Mouse (Mus musculus): ENCODE measurements around the gene 4930402H24Rik. TPM values are rescaled to one million over a fixed set of nuclear protein-coding genes. Genes with fewer than 3 reads are reported as not detected.

4930402H24Rik gene
- polyA plus RNA-seq, 1 experiment from 2014 or later, result 47.8 TPM

GRCm38 (mm10) chr2:130848313-130848712 is 57.9 kb downstream of the 4930402H24Rik start:
- 81% methylated on average over 4 of the region's 4 CpGs for WGBS (ENCODE audit: insufficient replicate concordance)
- no peak overlapping the region for H3K27ac ChIP-seq (ENCODE audit: low read depth, low read length)
- H3K9ac ChIP-seq (ENCODE audit: low read depth, low read length), result no peak overlapping the region
- no peak overlapping the region for H3K4me2 ChIP-seq
- ATAC-seq (replicated peaks; ENCODE audit: insufficient number of reproducible peaks, low FRiP score, low TSS enrichment), result no peak
- no peak overlapping the region for H3K4me3 ChIP-seq (ENCODE audit: low read depth, low read length)
- H3K36me3 ChIP-seq (ENCODE audit: control insufficient read depth, insufficient read depth, low read length), result no peaks in the 10 kb centered on the region
- H3K4me1 ChIP-seq (ENCODE audit: control insufficient read depth, insufficient read depth, low read length), result peaks cover 14% of the 10 kb centered on the region
- no peaks in the 10 kb centered on the region for H3K27me3 ChIP-seq (ENCODE audit: control insufficient read depth, insufficient read depth, low read length)
- no peaks in the 10 kb centered on the region for H3K9me3 ChIP-seq (replicated peaks; ENCODE audit: control insufficient read depth, low read length)

GRCm38 (mm10) chr2:130843623-130844022 is 62.6 kb downstream of the 4930402H24Rik start:
- no peaks in the 10 kb centered on the region for H3K36me3 ChIP-seq (ENCODE audit: control insufficient read depth, insufficient read depth, low read length)
- H3K4me2 ChIP-seq, result peak overlapping the region; percentile 32
- H3K27ac ChIP-seq (ENCODE audit: low read depth, low read length), result peak overlapping the region; percentile 10
- H3K4me3 ChIP-seq (ENCODE audit: low read depth, low read length), result no peak overlapping the region
- H3K27me3 ChIP-seq (ENCODE audit: control insufficient read depth, insufficient read depth, low read length), result no peaks in the 10 kb centered on the region
- WGBS (ENCODE audit: insufficient replicate concordance), result 17% methylated on average over 2 of the region's 2 CpGs
- no peak overlapping the region for H3K9ac ChIP-seq (ENCODE audit: low read depth, low read length)
- ATAC-seq (replicated peaks; ENCODE audit: insufficient number of reproducible peaks, low FRiP score, low TSS enrichment), result no peak
- H3K4me1 ChIP-seq (ENCODE audit: control insufficient read depth, insufficient read depth, low read length), result peaks cover 29% of the 10 kb centered on the region
- H3K9me3 ChIP-seq (replicated peaks; ENCODE audit: control insufficient read depth, low read length), result no peaks in the 10 kb centered on the region

GRCm38 (mm10) chr2:130840846-130841245 is 65.4 kb downstream of the 4930402H24Rik start:
- Histone ChIP-seq H3K4me2 (peak overlapping the region; percentile 82), H3K27ac (ENCODE audit: low read depth, low read length) (no peak overlapping the region; the same call in 1 of the 2 replicates), H3K4me3 (ENCODE audit: low read depth, low read length) (no peak overlapping the region)

GRCm38 (mm10) chr2:130839874-130840661 is 66.1 kb downstream of the 4930402H24Rik start:
- H3K27ac ChIP-seq (ENCODE audit: low read depth, low read length), result peak overlapping the region; percentile 94
- WGBS (ENCODE audit: insufficient replicate concordance), result 1% methylated on average over 47 of the region's 77 CpGs
- no peaks in the 10 kb centered on the region for H3K27me3 ChIP-seq (ENCODE audit: control insufficient read depth, insufficient read depth, low read length)
- ATAC-seq (replicated peaks; ENCODE audit: insufficient number of reproducible peaks, low FRiP score, low TSS enrichment), result peak; percentile 83
- peak overlapping the region; percentile 97 for H3K4me3 ChIP-seq (ENCODE audit: low read depth, low read length)
- peak overlapping the region; percentile 94 for H3K9ac ChIP-seq (ENCODE audit: low read depth, low read length)
- peaks cover 35% of the 10 kb centered on the region for H3K4me1 ChIP-seq (ENCODE audit: control insufficient read depth, insufficient read depth, low read length)
- peak overlapping the region; percentile 82 for H3K4me2 ChIP-seq
- no peaks in the 10 kb centered on the region for H3K9me3 ChIP-seq (replicated peaks; ENCODE audit: control insufficient read depth, low read length)
- H3K36me3 ChIP-seq (ENCODE audit: control insufficient read depth, insufficient read depth, low read length), result peaks cover 3% of the 10 kb centered on the region; the same call in 1 of the 2 replicates

More at GRCm38 (mm10) chr2:130840846-130841245, 65.4 kb downstream of the 4930402H24Rik start:
- ATAC-seq (replicated peaks; ENCODE audit: insufficient number of reproducible peaks, low FRiP score, low TSS enrichment), result no peak
- Histone ChIP-seq H3K36me3 (ENCODE audit: control insufficient read depth, insufficient read depth, low read length) (peaks cover 3% of the 10 kb centered on the region; the same call in 1 of the 2 replicates), H3K4me1 (ENCODE audit: control insufficient read depth, insufficient read depth, low read length) (peaks cover 35% of the 10 kb centered on the region), H3K27me3 (ENCODE audit: control insufficient read depth, insufficient read depth, low read length) (no peaks in the 10 kb centered on the region), H3K9me3 (replicated peaks; ENCODE audit: control insufficient read depth, low read length) (no peaks in the 10 kb centered on the region), H3K9ac (ENCODE audit: low read depth, low read length) (no peak overlapping the region)
- WGBS (ENCODE audit: insufficient replicate concordance), result 9% methylated on average over 4 of the region's 4 CpGs

GRCm38 (mm10) chr2:130839528-130839873 is 66.7 kb downstream of the 4930402H24Rik start:
- Histone ChIP-seq H3K36me3 (ENCODE audit: control insufficient read depth, insufficient read depth, low read length) (peaks cover 3% of the 10 kb centered on the region; the same call in 1 of the 2 replicates), H3K4me2 (peak overlapping the region; percentile 82), H3K9ac (ENCODE audit: low read depth, low read length) (peak overlapping the region; percentile 94), H3K27ac (ENCODE audit: low read depth, low read length) (peak overlapping the region; percentile 94), H3K4me1 (ENCODE audit: control insufficient read depth, insufficient read depth, low read length) (peaks cover 33% of the 10 kb centered on the region), H3K27me3 (ENCODE audit: control insufficient read depth, insufficient read depth, low read length) (no peaks in the 10 kb centered on the region), H3K4me3 (ENCODE audit: low read depth, low read length) (peak overlapping the region; percentile 97), H3K9me3 (replicated peaks; ENCODE audit: control insufficient read depth, low read length) (no peaks in the 10 kb centered on the region)
- WGBS (ENCODE audit: insufficient replicate concordance), result under 1% methylated on average over 19 of the region's 19 CpGs
- ATAC-seq (replicated peaks; ENCODE audit: insufficient number of reproducible peaks, low FRiP score, low TSS enrichment), result peak; percentile 36

- H3K4me3 ChIP-seq (ENCODE audit: low read depth, low read length), result peak overlapping the region; percentile 97
- H3K27me3 ChIP-seq (ENCODE audit: control insufficient read depth, insufficient read depth, low read length), result no peaks in the 10 kb centered on the region
- 2% methylated on average over 10 of the region's 10 CpGs for WGBS (ENCODE audit: insufficient replicate concordance)
- H3K4me1 ChIP-seq (ENCODE audit: control insufficient read depth, insufficient read depth, low read length), result peaks cover 29% of the 10 kb centered on the region
- peak overlapping the region; percentile 82 for H3K4me2 ChIP-seq
- peaks cover 3% of the 10 kb centered on the region; the same call in 1 of the 2 replicates for H3K36me3 ChIP-seq (ENCODE audit: control insufficient read depth, insufficient read depth, low read length)
- no peaks in the 10 kb centered on the region for H3K9me3 ChIP-seq (replicated peaks; ENCODE audit: control insufficient read depth, low read length)
- H3K27ac ChIP-seq (ENCODE audit: low read depth, low read length), result peak overlapping the region; percentile 94
- ATAC-seq (replicated peaks; ENCODE audit: insufficient number of reproducible peaks, low FRiP score, low TSS enrichment), result no peak
- peak overlapping the region; percentile 94 for H3K9ac ChIP-seq (ENCODE audit: low read depth, low read length)
Measured at GRCm38 (mm10) chr2:130839084-130839483, 67.1 kb downstream of the 4930402H24Rik start.

GRCm38 (mm10) chr2:130838131-130838530 is 68.1 kb downstream of the 4930402H24Rik start:
- peak overlapping the region; percentile 97 for H3K4me3 ChIP-seq (ENCODE audit: low read depth, low read length)
- no peaks in the 10 kb centered on the region for H3K9me3 ChIP-seq (replicated peaks; ENCODE audit: control insufficient read depth, low read length)
- peaks cover 3% of the 10 kb centered on the region; the same call in 1 of the 2 replicates for H3K36me3 ChIP-seq (ENCODE audit: control insufficient read depth, insufficient read depth, low read length)
- no peak for ATAC-seq (replicated peaks; ENCODE audit: insufficient number of reproducible peaks, low FRiP score, low TSS enrichment)
- peaks cover 19% of the 10 kb centered on the region for H3K4me1 ChIP-seq (ENCODE audit: control insufficient read depth, insufficient read depth, low read length)
- H3K9ac ChIP-seq (ENCODE audit: low read depth, low read length), result no peak overlapping the region
- H3K27ac ChIP-seq (ENCODE audit: low read depth, low read length), result peak overlapping the region; percentile 29; the same call in 1 of the 2 replicates
- peak overlapping the region; percentile 82 for H3K4me2 ChIP-seq
- no peaks in the 10 kb centered on the region for H3K27me3 ChIP-seq (ENCODE audit: control insufficient read depth, insufficient read depth, low read length)
- 59% methylated on average over 1 of the region's 1 CpGs for WGBS (ENCODE audit: insufficient replicate concordance)

GRCm38 (mm10) chr2:130833699-130834098 is 72.5 kb downstream of the 4930402H24Rik start:
- H3K9ac ChIP-seq (ENCODE audit: low read depth, low read length), result no peak overlapping the region
- no peak overlapping the region for H3K4me2 ChIP-seq
- peaks cover 7% of the 10 kb centered on the region for H3K36me3 ChIP-seq (ENCODE audit: control insufficient read depth, insufficient read depth, low read length)
- peaks cover 7% of the 10 kb centered on the region; the same call in 1 of the 2 replicates for H3K4me1 ChIP-seq (ENCODE audit: control insufficient read depth, insufficient read depth, low read length)
- no peaks in the 10 kb centered on the region for H3K27me3 ChIP-seq (ENCODE audit: control insufficient read depth, insufficient read depth, low read length)
- H3K4me3 ChIP-seq (ENCODE audit: low read depth, low read length), result no peak overlapping the region
- 81% methylated on average over 3 of the region's 3 CpGs for WGBS (ENCODE audit: insufficient replicate concordance)
- ATAC-seq (replicated peaks; ENCODE audit: insufficient number of reproducible peaks, low FRiP score, low TSS enrichment), result no peak
- H3K27ac ChIP-seq (ENCODE audit: low read depth, low read length), result no peak overlapping the region
- H3K9me3 ChIP-seq (replicated peaks; ENCODE audit: control insufficient read depth, low read length), result no peaks in the 10 kb centered on the region
